Mouse (Mus musculus) adrenal gland, adult 18-20 months (tissue): ENCODE data around the gene Slc35c1. TPM values are rescaled to one million over a fixed set of nuclear protein-coding genes. Genes with fewer than 3 reads are reported as not detected.

Source experiments
- DNase-seq, 2 experiments: peaks; one replicate each; pipeline ENCODE4 v3.0.0; 2021 to 2022; ENCODE audit warnings: low spot score in 2 of 2
- total RNA-seq, 2 experiments: library from RNA; stranded (reverse); gene quantifications; 1 replicate in 1 of 2; 2 replicates in 1 of 2; pipeline ENCODE4 v1.2.3; 2021

The Slc35c1 gene
- total RNA-seq, 2 experiments from 2014 or later, result 12.1 to 21.7 TPM

GRCm38 (mm10) chr2:92437366-92437765 lies 23.0 kb downstream of the Slc35c1 start:
- no peak for DNase-seq

DNA sequence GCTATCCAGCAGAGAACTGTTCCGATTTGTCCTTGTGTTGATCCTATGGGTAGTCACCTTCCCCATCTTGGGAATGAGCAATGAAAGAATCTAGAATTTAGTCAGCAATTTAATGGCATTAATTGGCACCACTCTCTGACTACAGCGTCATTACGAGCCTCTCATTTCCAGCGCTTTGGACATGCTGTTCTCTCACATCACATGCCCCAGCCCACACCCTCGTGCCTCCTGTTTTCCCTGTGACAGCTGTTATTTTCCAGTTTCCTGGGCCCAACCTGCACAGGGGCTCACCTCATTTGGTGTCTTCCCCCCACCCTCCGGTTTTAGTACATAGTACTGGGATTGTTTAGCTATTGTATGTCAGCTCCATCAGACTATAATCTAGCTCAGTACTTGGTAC lies 25.3 kb downstream of the Slc35c1 start:
- no peak for DNase-seq

GRCm38 (mm10) chr2:92434375-92434745 lies 26.0 kb downstream of the Slc35c1 start:
- DNase-seq, result no peak

GRCm38 (mm10) chr2:92433578-92434374 lies 26.6 kb downstream of the Slc35c1 start, which contains the start of gene Cry2:
Cry2 (minus strand) TSS chr2:92434043.
- DNase-seq, result peak; percentile 96

- peak; percentile 44 to 57 for DNase-seq
Observed at GRCm38 (mm10) chr2:92432299-92433295, 27.7 kb downstream of the Slc35c1 start.

DNA sequence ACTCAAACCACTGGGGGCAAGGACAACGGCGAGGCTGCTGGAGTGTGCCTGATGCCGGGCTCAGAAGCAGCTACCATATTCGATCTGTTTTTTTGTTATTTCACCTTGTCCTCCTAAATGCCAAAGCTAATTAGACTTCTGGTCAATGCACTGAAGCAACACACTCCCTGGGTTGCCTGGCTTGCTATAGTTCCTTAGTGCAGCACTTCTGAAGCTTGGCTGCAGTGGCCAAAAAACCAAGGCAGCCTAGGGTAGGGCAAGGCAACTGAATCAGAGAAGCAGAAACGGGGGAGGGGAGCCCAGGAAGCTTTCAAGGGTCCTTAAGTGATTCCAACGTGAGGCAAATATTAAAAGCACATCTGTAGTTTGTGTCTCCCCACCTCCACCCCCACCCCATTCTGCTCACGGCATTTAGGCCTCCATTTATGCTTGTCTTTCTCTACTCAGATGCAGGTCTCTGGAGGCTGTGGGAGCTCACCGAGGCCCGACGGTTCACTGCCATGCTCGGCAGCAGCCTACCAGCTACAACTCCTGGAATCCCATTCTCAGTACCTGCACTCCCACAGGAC lies 28.6 kb downstream of the Slc35c1 start:
- no peak for DNase-seq

DNA sequence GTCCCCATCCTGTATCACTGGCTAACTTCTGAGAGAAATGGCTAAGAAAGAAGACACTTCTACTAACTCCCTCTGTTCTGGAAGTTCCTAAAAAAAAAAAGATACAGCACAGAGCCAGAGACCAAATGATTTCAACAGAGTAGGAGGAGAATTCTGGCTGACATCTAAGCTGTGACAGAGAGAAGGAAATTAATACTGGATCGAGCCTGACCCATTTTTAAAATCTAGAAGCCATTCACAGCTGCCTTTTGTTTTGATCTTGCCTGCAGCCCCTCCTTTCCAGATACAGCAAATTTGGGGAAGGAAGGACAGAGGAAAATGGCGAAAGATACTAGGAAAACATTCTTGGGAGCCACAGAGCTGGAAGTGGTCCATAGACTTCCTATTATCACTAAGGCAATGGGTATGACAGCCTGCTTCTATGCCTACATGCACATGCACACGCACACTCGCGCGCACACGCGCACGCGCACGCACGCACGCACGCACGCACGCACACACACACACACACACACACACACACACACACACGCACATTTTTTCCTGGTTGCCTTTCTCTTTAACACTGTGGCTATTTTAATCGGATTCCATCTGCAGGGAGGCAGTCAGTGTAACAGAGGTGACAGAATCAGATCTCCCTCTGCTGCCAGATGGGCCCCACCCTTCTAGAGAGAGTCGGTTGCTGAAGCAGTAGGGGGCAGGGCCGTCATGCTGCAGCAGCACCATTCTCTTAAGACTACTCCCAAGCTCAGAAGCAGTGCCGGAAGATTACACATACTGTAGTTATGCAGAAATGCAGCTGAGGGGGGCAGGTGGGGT lies 29.4 kb downstream of the Slc35c1 start:
- no peak for DNase-seq

DNA sequence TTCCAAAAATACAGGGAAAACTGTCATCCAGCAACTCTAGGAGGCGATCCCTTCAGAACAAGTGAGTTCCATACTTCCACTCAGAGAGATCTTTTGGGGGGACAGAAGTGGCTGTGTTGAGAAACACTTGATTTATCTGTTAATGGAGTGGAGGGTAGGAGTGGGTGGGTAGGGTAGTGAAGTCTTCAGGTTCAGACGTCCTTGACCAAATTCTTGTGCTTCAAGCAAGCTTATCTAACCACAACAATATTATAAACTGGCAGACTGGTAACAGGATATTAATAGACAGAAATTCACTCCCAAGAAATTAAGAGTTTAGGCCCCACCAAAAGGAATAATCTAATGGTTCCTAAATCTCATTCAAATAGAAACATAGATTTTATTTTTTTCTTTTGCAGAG lies 30.2 kb downstream of the Slc35c1 start:
- no peak for DNase-seq

- DNase-seq, result peak; percentile 59 to 65
Observed at GRCm38 (mm10) chr2:92427882-92428281, 32.5 kb downstream of the Slc35c1 start.

GRCm38 (mm10) chr2:92426426-92426825 lies 33.9 kb downstream of the Slc35c1 start:
- DNase-seq, result no peak

DNA sequence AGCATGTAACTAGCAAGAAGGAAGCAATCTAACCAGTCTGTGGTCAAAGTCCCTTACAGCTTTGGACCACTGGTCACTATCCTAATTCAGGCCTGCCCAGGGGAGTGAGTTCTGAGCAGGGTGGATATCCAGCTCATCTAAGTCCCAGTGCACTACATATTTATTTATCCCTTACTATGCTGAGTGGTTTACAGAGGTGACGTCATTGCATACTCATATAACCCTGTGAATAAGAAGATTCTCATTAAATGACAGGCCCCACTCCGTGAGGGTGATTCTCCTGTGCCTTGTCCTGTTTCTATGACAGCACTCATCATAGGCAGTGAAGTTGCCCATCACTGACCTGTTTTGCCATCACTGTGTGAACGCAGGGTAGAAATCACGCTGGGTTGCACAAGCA lies 35.0 kb downstream of the Slc35c1 start:
- no peak for DNase-seq

- DNase-seq, result peak in 1 of 2 experiments; percentile 37
Observed at GRCm38 (mm10) chr2:92424462-92425308, 35.7 kb downstream of the Slc35c1 start.

DNA sequence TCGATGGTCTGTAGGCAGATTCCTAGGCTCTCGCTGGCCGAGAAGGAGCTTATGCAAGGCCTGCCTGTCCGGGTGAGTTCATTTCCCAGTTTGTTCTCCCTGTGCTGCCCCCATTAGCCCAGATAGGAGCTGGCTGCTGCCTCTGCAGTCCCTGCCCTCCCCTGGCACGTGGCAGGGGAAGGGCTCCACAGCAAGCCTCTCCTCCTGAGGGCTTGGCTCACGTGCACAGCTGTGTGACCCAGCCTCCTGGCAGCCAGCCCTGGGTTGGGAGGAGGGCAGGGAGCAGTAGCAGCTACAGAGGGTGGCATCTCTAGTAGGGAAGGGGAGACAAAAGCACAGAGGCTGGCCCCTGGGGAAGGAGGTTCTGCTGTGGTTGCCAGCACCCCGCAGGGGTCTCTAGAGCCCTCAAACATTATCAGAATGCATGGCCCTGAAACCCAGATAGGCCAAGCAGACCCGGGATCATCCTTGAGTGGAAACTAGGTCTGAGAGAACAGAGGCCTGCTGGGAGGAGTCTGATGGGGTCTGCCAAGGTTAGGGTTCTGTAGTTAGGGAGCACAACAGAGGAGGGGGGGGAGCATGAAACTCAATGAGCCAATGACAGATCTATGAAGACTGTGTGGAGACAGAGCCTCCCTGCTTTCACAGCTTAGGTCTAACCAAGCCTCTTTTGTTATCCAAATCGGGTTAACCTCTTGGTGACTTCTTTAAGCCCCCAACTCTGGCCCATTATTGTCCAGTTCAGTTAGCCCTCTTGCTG lies 36.5 kb downstream of the Slc35c1 start:
- peak; percentile 96 to 99 for DNase-seq

DNA sequence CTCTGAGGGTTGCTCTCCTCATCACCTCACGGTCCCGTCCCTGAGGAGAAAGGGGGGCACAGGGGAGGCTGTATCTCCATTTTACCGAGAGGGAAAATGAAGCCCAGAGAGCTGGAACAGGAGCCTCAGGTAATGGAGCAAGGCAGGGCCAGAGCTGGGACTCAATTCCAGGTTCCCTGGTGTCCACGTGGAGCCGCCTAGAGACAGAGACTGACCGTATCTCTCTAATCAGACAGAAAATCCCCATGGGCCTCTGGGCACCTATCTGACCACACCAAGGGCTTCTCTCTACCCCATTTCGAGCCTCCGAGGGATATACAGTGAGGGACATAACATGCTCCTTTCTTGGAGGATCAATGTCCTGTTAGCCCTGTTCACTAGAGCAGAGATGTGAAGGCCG lies 37.2 kb downstream of the Slc35c1 start:
- DNase-seq, result no peak

DNA sequence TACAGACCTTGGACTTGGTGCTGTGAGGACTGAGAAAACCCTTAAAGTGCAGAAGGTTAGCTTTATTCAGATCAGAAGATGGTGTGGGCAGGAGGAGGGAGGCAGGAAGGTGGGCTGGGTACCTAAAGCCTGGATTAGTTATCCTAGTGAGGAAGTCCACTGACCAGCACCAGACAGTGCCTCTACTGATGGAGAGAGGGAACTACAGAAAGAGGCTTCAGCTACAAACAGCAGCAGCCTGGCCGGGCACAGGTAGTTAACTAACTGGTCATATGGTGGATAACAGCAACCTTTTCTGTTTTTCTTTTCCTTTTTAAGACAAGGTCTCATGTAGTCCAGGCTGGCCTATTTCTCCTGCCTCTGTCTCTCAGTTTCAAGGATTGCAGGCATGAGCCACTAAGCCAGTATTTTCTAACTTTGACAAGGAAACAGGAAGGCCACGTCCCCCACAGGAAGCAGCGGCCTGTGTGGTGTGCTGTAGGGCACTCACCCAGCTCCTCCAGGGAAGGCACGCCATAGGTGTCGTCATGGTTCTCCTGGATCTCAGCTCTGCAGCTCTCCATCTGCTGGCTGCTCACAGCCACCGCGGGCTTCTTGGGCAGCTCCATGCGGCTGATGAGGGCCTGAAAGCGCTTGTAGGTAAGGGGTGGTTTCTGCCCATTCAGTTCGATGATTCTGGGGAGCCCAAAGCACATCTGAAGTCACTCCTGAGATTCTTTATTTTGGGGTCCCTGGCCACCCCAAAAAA lies 37.8 kb downstream of the Slc35c1 start:
- no peak for DNase-seq

DNA sequence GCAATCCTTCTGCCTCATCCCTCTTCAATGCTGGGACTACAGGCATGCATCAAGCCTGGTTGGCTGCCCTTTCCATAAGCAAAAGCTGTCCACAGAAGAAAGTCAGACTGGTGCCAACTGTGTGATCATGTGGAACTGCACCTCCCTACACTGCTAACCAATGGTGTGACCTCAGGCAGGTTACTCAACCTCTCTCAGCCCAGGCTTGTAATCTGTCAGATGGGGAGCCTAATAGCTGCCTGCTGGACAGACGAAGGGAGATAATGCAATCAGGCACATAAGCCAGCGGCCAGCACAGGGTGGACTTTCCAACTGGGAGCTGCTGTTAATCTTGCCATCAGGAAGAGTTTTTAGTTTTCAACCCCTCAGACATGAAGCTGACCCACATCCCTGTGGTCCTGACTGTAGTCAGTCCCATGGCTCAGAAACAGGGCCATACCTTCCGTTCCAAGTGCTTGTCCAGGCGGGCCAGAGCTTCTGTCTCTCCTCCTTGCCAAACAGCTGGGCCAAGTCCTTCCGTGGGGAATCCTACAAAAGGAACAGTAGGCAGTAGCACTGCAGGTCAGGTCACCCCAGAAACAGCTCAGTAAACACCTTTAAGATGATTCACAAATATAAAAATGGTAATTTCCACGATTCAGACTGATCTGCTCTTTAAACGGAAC lies 38.5 kb downstream of the Slc35c1 start:
- no peak for DNase-seq

DNA sequence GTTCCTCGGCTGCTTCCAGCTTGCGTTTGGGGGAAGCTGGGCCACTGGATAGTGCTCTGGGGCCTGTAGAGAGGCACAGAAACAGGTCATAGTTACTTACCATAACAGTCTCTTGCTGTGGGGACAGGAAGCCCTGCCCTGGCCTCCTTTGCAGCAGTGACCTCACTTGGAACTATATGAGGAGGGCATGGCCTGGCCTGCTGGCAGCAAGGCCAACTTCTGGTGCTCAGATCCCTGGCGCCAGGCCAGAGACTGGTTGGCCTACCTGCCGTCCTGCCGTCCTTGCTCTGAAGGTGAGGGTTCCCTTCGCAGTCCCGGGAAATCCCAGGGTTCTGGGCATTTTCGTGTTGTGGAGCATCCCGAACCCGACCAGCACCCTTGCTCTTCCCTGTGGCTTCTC lies 48.6 kb downstream of the Slc35c1 start:
- DNase-seq, result no peak
